Mouse (Mus musculus): ENCODE measurements around the gene Rpl38.
"Not testable (repeated sequence)": the region's sequence is repeated elsewhere in the genome, so short reads cannot be mapped to it uniquely, and the experiment has no call there.

Rpl38 gene

DNA sequence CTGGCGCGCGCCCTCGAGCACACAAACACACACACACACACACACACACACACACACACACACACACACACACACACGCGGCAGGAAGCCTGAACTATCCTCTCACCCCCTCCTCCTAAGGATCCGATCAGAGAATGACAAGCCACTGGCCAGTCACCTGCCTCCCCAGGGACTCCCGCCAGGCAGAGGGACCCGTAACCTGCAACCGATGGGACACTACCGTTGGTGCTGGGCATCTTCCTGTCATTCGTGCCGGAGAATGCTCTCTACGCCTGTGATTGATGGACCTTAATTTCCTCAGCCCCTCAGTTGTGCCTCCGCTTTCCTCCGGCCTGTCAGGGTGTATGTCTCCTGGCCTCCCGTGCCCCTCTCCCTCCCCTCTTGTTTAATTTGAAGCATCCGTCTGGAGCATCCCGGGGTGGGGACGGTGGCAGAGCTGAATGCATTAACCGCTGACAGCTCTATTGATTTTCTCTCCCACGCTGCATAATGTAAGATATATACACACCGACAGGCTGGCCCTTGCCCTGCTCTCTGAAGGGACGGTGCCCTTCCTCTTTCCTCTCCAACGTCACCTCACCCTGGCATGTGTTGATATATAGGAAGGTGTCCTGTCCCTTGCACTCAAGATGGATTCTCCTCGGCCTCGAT is 11.2 kb upstream of the Rpl38 start:
- DNase-seq (ENCODE audit: low read depth) = no peak

DNA sequence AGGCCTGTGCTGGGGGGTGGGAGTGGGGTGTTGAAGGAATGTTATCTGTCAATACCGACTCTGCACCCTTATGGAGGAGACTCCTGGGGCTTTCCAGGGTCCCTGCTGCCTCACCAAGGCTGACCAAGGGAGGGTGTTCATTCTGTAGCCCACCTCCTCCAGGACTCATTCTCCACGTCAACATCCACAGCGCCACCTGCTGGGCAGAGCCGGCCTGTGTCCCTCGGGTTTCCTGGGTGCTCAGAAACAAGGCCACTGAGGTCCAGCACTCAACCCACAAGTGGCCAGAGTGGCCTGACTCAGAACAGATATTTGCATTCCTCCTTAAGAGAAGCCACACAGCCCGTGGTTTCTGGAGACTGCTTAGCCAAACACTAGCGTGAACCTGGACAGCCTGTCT is 10.6 kb upstream of the Rpl38 start:
- peak; percentile 73 for DNase-seq (ENCODE audit: low read depth)

- no peak for DNase-seq (ENCODE audit: low read depth)
Measured at GRCm38 (mm10) chr11:114662161-114662560, 6.2 kb upstream of the Rpl38 start.

GRCm38 (mm10) chr11:114662746-114663362 is 5.5 kb upstream of the Rpl38 start:
- DNase-seq (ENCODE audit: low read depth) = peak; percentile 78

GRCm38 (mm10) chr11:114664164-114664563 is 4.2 kb upstream of the Rpl38 start:
- no peak for DNase-seq (ENCODE audit: low read depth)

DNA sequence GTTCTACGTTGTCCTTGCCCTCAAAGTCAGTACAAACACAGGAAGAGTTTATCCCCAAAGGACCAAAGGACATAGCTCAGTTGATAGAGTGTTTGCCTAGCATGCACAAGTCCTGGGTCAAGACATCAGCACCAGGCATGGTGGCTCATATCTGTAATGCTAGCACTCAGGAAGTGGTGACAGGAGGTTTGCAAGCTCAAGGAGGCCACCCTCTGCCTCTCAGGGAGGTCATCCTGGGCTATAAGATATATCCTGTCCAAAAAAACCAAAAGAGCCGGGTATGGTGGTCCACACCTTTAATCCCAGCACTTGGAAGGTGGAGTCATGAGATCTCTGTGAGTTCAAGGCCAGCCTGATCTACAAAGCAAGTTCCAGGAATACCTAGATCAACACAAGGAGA is 2.9 kb upstream of the Rpl38 start:
- DNase-seq (ENCODE audit: low read depth) = no peak

DNA sequence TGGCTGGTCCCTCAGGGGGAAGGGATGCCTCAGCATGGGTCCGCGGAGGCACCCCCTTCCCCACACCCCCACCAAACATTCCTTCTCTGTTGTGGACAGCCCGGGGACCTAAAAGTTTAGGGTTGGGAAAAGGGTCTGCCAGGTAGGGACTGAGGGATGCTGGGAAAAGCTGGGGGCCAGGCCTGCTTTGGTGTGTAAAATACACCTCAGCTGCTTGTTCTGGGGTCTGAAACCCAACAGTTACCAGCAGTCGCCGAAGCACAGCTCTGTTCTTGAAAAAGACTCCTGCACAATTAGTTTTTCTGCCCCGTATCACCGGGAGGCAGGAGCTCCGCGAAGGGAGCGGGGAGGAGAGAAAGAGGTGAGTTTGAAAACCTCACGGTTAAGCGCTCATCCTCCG is 1.5 kb upstream of the Rpl38 start:
- no peak for DNase-seq (ENCODE audit: low read depth)

DNA sequence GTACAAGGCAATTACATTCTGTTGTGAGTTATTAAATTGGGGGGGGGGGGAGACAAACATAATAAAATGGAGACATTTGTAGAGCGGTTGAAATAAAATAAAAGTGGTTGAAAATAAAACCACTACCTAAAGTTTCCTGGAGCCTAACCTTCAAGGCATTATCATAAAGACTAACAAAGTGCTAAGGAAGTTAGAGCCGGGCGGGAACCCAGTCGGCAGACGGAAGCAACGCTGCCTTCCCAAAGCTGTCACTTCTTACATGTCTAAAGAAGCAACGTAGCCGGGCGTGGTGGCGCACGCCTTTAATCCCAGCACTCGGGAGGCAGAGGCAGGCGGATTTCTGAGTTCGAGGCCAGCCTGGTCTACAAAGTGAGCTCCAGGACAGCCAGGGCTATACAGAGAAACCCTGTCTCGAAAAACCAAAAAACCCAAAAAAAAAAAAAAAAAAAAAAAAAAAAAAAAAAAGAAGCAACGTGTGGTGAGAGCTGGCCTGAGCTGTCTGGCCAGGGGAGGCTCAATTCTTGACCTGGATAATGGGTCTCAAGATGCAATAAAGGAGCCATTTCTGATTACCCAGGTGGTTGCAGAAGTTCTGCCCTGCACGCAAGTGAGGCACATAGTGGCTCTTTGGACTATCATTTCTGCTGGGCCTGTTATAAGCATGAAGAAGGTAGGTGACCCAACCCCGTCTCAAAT is 940 bp upstream of the Rpl38 start:
- DNase-seq (ENCODE audit: low read depth) = no peak

DNA sequence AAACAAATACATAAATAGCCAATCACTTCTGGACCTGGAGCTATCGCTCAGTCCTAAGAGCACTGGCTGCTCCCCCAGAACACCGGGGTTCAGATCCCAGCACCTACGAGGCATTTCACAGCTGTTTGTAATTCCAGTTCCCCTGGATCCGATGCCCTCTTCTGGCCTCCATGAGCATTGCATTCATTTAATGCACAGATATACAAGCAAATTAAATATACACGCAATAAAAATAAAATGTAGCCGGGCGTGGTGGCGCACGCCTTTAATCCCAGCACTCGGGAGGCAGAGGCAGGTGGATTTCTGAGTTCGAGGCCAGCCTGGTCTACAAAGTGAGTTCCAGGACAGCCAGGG is 415 bp upstream of the Rpl38 start:
- DNase-seq (ENCODE audit: low read depth) = peak; percentile 75

GRCm38 (mm10) chr11:114668741-114669623 is 658 bp downstream of the Rpl38 start:
- DNase-seq (ENCODE audit: low read depth) = peak; percentile 89

- peak; percentile 76 for DNase-seq (ENCODE audit: low read depth)
Measured at GRCm38 (mm10) chr11:114669651-114670168, 1.4 kb downstream of the Rpl38 start.

- DNase-seq (ENCODE audit: low read depth) = no peak
Measured at GRCm38 (mm10) chr11:114671147-114671546, 2.8 kb downstream of the Rpl38 start.

DNA sequence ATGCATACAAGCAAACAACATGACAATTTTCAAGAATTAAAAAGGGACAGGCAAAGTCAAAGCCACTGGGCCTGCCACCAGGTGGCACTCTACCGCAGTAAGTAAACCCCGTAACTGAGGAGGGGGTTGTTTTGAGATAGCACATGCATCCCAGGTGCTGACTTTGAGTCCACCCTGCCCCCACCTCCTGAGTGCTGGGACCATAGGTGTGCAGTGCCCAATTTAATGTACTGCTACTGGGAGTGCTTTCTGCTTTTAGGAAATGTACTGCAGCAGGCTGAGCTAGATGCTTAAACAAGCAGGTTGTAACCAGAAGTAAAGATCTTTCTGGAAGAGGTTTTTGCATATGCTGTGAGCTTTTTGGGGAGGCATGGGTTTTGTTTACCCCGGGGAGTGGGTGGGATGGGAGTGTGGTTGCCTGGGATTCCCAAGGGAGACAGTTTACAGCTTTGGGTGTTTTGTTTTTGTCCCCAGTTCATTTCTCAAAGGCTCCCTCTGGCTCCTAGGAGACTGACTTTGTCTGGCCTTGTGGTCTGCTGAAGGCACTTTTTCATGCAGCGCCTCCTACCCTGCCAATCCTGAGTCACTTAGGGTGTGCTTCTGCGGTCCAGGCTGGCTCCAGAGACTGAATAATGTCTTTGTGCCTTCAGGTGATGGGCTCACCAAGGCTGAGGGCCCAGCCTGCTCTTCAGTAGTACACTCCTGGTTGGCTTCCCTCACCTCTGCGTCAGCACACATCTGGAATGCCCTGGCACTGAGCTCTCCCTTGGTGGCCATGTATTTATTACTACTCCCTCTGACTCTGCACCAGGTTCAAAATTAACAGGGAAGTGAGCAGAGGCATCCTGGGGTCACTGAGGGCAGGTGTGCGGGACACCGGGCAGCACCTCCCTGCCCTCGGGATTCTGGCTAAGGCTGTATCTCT is 4.7 kb downstream of the Rpl38 start:
- peak; percentile 71 for DNase-seq (ENCODE audit: low read depth)

GRCm38 (mm10) chr11:114673719-114674050 is 5.4 kb downstream of the Rpl38 start:
- no peak for DNase-seq (ENCODE audit: low read depth)

DNA sequence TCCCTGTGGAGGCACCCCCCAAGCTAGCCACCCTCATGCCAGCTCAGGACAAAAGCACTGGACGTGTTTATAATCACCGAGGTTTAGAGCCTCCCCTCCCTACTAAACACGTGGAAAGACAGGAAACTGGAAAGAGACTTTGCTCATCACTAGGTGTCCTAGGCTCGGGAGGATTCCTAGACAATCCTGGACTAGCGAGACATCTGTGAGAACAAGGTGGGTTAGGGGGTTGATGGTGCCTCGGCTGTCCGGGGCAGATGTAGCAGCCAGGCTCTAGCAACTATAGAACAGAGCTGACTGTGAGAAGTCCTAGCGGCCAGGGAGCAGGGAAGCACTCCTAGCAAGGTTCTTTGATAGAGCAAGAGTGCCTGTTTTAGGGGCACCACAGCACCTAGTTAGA is 5.9 kb downstream of the Rpl38 start:
- no peak for DNase-seq (ENCODE audit: low read depth)

DNA sequence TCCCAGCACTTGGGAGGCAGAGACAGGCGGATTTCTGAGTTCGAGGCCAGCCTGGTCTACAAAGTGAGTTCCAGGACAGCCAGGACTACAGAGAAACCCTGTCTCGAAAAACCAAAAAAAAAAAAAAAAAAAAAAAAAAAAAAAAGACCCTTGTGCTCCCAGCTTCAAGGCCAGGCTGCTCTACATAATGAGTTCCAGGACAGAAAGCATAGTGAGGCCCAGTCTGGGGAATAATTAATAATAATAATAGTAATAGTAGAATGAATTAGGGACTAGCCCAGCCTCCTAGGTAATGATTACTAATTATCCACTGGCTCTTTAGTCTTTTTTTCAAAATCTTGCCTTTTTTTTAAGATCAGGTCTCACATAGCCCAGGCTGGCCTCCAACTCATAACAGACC is 6.5 kb downstream of the Rpl38 start:
- not testable (repeated sequence) for DNase-seq (ENCODE audit: low read depth)

DNA sequence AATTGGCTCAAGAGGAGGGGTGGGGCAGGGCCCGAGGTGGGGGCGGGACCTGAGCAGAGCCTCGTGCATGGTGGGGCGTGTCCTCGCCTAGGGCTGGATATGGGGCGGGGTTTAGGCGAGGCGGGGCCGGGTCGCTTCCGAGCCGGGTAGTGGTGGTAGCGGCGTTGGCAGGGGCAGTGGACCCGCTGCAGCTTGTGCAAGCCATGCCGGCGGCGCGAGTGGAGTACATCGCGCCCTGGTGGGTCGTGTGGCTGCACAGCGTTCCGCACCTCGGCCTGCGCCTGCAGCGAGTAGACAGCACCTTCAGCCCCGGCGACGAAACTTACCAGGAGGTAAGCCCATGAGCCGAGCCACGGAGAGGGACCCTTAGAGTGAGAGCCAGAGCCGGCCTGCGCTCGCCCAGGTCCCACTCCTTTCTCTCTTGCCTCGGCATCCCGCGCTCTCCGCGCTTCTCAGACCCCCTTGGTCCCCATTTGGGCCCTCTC is 7.1 kb downstream of the Rpl38 start, which contains the start of gene Ttyh2:
TSS of gene Ttyh2 (plus strand) at position 91 of the 485 bp plus-strand sequence.
- DNase-seq (ENCODE audit: low read depth) = peak; percentile 80

DNA sequence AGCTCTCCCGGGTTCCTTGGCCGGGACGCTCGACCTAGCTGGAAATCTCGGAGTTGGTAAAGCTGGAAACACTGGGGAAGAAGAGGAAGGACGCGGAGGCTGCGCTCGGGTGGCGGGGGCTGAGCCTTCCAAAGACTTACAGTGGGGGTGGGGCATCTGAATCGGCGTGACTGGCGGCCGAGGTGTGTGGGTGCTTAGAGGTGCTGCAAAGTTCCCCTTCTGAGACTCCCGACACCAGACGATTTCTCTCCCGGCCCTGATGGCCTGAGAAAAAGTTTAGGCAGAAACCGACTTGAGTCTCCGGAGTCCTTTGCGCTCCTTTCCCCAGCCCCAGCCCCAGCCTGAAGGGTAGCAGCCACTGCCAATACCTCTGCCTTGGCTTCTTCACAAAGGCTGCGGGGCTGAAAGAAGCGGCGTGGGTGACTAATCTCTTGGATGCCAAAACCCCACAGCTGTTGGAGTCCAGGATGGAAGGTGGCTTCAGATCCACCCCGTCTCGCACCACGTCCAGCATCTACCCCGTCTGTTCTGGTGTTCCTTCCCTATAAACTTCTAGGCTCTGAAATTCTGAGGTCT is 7.6 kb downstream of the Rpl38 start:
- DNase-seq (ENCODE audit: low read depth) = peak; percentile 59

- no peak for DNase-seq (ENCODE audit: low read depth)
Measured at GRCm38 (mm10) chr11:114676431-114676830, 8.1 kb downstream of the Rpl38 start.

- no peak for DNase-seq (ENCODE audit: low read depth)
Measured at GRCm38 (mm10) chr11:114676896-114677530, 8.7 kb downstream of the Rpl38 start.
